Mouse (Mus musculus) forebrain, embryonic 16.5 days (tissue): Measurements from ENCODE around the gene Zfp1. TPM values are rescaled to one million over a fixed set of nuclear protein-coding genes. Genes with fewer than 3 reads are reported as not detected.

Experiments
- ATAC-seq: fragments of 200-750 bp; cut with Nextera tagmentation; 2 replicates; pipeline ENCODE4 v1.8.0; 2017; ENCODE audit warnings: mild to moderate bottlenecking, moderate library complexity
- H3K27ac ChIP-seq: fragments of 300-500 bp; sonication (generic); 2 replicates; pipeline ENCODE4 v1.5.1; 2014; ENCODE audit warnings: low read length, control low read depth
- H3K27me3 ChIP-seq: fragments of 300-500 bp; sonication (generic); replicated peaks from 2 replicates; pipeline ENCODE4 v1.6.1; 2014; ENCODE audit warnings: low read length; ENCODE audit not compliant: control insufficient read depth, insufficient read depth
- H3K36me3 ChIP-seq: fragments of 300-500 bp; sonication (generic); 2 replicates; pipeline ENCODE4 v1.6.1; 2014; ENCODE audit not compliant: control insufficient read depth, insufficient read depth
- H3K4me1 ChIP-seq: fragments of 300-500 bp; sonication (generic); replicated peaks from 2 replicates; pipeline ENCODE4 v1.6.1; 2014; ENCODE audit warnings: low read length; ENCODE audit not compliant: control insufficient read depth, insufficient read depth
- H3K4me2 ChIP-seq: fragments of 300-500 bp; sonication (generic); 2 replicates; pipeline ENCODE4 v1.6.1; 2014; ENCODE audit warnings: mild to moderate bottlenecking, low read length, control low read depth
- H3K4me3 ChIP-seq: fragments of 300-500 bp; sonication (generic); replicated peaks from 2 replicates; pipeline ENCODE4 v1.5.1; 2014; ENCODE audit warnings: mild to moderate bottlenecking, low read length, control low read depth
- H3K9ac ChIP-seq: fragments of 300-500 bp; sonication (generic); replicated peaks from 2 replicates; pipeline ENCODE4 v1.6.1; 2014; ENCODE audit warnings: low read depth, low read length, control low read depth
- H3K9me3 ChIP-seq: fragments of 300-500 bp; sonication (generic); 2 replicates; pipeline ENCODE4 v1.6.1; 2016; ENCODE audit warnings: low read length; ENCODE audit not compliant: control insufficient read depth
- WGBS: fragments of 180-500 bp; shearing (Covaris S2); extraction: QIAGEN DNeasy Blood & Tissue Kit; methylation state at CpG from one replicate; pipeline ENCODE4 v1.1.7; 2014; 5-methylcytosine and 5-hydroxymethylcytosine counted together
- polyA plus RNA-seq: library from polyadenylated mRNA; unstranded; fragments of >200 nt; fragmentation: Nextera tagmentation; extraction: Ambion mirVana; gene quantifications from 2 replicates; pipeline ENCODE4 v1.2.1, GENCODE M21; 2015

Gene Zfp1
- polyA plus RNA-seq = 32.5 and 35.7 TPM in 2 replicates

DNA sequence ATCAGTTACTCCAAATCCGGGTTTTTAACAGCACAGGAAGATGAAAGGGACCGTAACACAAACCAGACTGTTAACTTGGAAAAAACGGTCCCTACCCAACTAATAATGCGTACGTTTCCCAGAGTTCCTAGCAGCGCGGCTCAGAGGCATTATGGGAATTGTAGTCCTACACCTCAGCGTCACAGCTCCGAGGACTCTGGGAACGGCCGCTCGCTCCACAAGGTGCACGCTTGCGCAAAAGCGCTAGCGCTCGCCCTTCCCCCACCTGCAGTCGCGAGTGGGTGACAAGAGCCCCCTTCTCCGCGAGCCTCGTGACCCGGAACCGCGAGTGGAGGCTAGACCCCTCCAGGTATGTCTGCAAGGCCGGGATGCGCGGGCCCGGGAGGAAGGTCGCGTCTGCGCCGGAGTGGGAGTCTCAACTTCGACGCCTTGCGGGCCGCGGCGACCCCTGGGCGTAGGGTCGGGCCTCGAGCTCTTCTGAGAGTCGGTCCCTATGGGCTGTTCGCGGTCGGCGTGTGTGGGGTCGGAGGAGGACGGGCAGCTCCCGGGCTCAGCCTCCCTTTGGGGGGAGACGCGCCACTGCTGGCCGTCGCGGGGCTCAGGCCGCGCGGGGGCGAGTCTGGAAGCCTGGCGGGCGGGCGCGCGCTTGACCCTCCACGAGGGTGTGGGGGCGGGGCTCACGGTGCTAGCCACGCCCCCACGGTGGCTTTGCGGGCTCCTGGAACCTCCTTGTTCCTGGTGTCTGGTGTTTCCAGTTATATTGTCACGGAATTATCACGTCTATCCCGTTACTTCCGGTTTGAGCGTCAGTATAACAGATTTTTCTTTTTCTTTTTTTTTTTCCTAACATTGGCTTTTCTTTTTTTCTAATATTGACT lies at the start of gene Zfp1:
Gene Zfp1 (plus strand): TSS at position 138 of the 878 bp plus-strand sequence.
- H3K4me1 ChIP-seq = peaks cover 9% of the 10 kb centered on the region
- H3K4me3 ChIP-seq = peak within 1 kb of the TSS; percentile 60
- WGBS = under 1% methylated on average over 62 of the region's 75 CpGs
- H3K27ac ChIP-seq = peak within 1 kb of the TSS; percentile 90
- H3K9ac ChIP-seq = peak within 1 kb of the TSS; percentile 69
- no peaks in the 10 kb centered on the region for H3K9me3 ChIP-seq
- no peaks in the 10 kb centered on the region for H3K27me3 ChIP-seq
- peak within 1 kb of the TSS; percentile 62 for H3K4me2 ChIP-seq
- peak; percentile 99 for ATAC-seq
- H3K36me3 ChIP-seq = no peaks in the 10 kb centered on the region

DNA sequence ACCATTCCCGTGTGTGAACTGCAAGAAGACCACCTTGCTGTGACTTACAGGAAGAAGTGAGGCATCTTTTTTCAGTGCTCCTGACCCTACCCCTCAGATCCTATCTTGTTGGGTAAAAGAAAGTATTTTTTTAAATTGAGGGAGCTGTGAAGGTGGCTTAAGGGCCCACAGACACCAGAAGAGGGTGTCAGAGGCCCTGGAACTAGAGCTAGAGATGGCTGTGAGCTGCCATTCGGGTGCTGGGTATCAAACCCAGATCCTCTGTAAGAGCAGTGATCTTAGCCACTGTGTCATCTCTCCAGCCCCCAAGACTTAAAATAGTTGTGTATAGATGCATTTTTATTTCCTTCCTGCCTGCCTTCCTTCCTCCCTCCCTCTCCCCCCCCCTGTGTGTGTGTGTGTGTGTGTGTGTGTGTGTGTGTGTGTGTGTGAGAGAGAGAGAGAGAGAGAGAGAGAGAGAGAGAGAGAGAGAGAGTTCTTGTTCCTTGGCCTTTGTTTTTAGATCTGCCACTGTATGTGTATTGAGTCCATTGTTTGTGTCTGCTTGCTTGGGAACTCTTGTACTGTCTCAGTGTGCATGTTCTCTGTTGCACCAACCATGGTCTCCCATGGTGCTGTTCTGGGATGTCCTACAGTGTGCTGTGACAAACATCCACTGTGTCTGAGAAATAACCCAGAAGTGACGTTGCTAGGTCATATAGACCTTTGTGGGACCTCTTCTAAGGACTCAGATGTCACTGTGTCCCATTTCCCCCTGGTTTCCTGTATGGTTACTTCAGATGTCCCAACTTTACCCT lies 49.0 kb upstream of the Zfp1 start:
- Histone ChIP-seq H3K27me3 (no peaks in the 10 kb centered on the region), H3K36me3 (no peaks in the 10 kb centered on the region), H3K27ac (no peak overlapping the region), H3K4me3 (no peak overlapping the region), H3K4me1 (peaks cover 11% of the 10 kb centered on the region), H3K9me3 (no peaks in the 10 kb centered on the region), H3K4me2 (no peak overlapping the region), H3K9ac (no peak overlapping the region)
- no peak for ATAC-seq
- 86% methylated on average over 3 of the region's 3 CpGs for WGBS

- peaks cover 11% of the 10 kb centered on the region for H3K4me1 ChIP-seq
- H3K4me2 ChIP-seq = no peak overlapping the region
Observed at GRCm38 (mm10) chr8:111594951-111595350, 48.2 kb upstream of the Zfp1 start.

GRCm38 (mm10) chr8:111595712-111596484 lies 47.3 kb upstream of the Zfp1 start:
- H3K4me2 ChIP-seq = no peak overlapping the region
- no peak overlapping the region for H3K9ac ChIP-seq
- H3K9me3 ChIP-seq = no peaks in the 10 kb centered on the region
- peaks cover 11% of the 10 kb centered on the region for H3K4me1 ChIP-seq
- ATAC-seq = 0 out of 2 replicates have a peak, but pooled peaks have one; percentile 10
- 86% methylated on average over 15 of the region's 15 CpGs for WGBS
- no peaks in the 10 kb centered on the region for H3K27me3 ChIP-seq
- H3K36me3 ChIP-seq = no peaks in the 10 kb centered on the region
- no peak overlapping the region for H3K4me3 ChIP-seq
- no peak overlapping the region for H3K27ac ChIP-seq

More at GRCm38 (mm10) chr8:111594951-111595350, 48.2 kb upstream of the Zfp1 start:
- Histone ChIP-seq H3K9me3 (no peaks in the 10 kb centered on the region), H3K27me3 (no peaks in the 10 kb centered on the region), H3K9ac (no peak overlapping the region), H3K36me3 (no peaks in the 10 kb centered on the region), H3K27ac (no peak overlapping the region), H3K4me3 (no peak overlapping the region)
- ATAC-seq = no peak
- WGBS = 73% methylated on average over 2 of the region's 2 CpGs

GRCm38 (mm10) chr8:111596485-111596821 lies 46.7 kb upstream of the Zfp1 start:
- Histone ChIP-seq H3K27ac (no peak overlapping the region), H3K9me3 (no peaks in the 10 kb centered on the region), H3K36me3 (no peaks in the 10 kb centered on the region), H3K4me3 (no peak overlapping the region), H3K4me2 (no peak overlapping the region), H3K27me3 (no peaks in the 10 kb centered on the region), H3K4me1 (peaks cover 11% of the 10 kb centered on the region), H3K9ac (no peak overlapping the region)
- 69% methylated on average over 3 of the region's 3 CpGs for WGBS
- no peak for ATAC-seq

DNA sequence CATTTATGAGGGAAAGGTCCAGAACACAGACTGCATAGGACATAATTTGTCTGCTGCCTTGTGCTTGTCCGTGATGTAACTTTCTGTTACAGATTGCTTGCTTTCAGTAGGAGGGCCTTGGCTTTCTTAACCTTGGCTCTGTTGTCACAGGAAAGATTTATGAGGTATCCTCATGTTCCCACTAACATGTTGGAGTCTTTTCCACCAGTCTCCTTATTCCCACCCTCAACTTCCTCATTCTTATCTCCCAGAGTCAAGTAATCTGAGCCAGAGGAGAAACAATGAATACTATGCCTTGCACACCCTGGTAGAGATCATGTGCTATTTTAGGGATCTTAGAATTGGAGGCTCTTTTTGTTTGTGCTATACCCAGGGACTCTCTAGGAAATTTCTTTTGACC lies 45.9 kb upstream of the Zfp1 start:
- H3K9ac ChIP-seq = no peak overlapping the region
- H3K9me3 ChIP-seq = no peaks in the 10 kb centered on the region
- no peak overlapping the region for H3K4me2 ChIP-seq
- H3K27me3 ChIP-seq = no peaks in the 10 kb centered on the region
- no peak for ATAC-seq
- H3K4me1 ChIP-seq = peaks cover 10% of the 10 kb centered on the region
- no peak overlapping the region for H3K4me3 ChIP-seq
- H3K27ac ChIP-seq = no peak overlapping the region
- no peaks in the 10 kb centered on the region for H3K36me3 ChIP-seq
- 70% methylated on average over 1 of the region's 1 CpGs for WGBS

GRCm38 (mm10) chr8:111599707-111600444 lies 43.3 kb upstream of the Zfp1 start:
- H3K27ac ChIP-seq = no peak overlapping the region
- WGBS = 87% methylated on average over 9 of the region's 9 CpGs
- ATAC-seq = no peak
- no peak overlapping the region for H3K4me2 ChIP-seq
- no peaks in the 10 kb centered on the region for H3K27me3 ChIP-seq
- no peak overlapping the region for H3K4me3 ChIP-seq
- H3K9me3 ChIP-seq = no peaks in the 10 kb centered on the region
- H3K9ac ChIP-seq = no peak overlapping the region
- no peaks in the 10 kb centered on the region for H3K36me3 ChIP-seq
- H3K4me1 ChIP-seq = peaks cover 14% of the 10 kb centered on the region

DNA sequence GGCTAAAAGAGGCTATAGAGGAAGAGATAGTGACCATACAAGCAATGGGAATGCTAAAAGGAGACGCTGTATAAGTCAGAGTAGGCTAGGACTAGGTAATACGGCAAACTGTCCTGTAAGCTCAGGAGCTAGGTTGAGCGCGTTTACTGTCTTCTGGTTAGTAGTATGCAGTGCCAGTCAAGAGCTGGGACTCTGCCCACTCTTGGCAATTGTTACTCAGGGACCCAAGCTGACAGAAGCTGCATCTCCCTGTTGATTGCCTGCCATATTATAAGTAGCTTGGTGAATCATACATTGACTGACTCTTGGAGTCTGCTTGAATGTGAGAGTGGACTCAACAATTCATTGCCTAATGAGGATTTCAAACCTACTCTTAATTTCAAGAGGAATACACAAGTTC lies 41.2 kb upstream of the Zfp1 start:
- Histone ChIP-seq H3K36me3 (no peaks in the 10 kb centered on the region), H3K9me3 (no peaks in the 10 kb centered on the region), H3K9ac (no peak overlapping the region), H3K4me2 (no peak overlapping the region), H3K4me1 (peaks cover 8% of the 10 kb centered on the region; the same call in 1 of the 2 replicates), H3K27me3 (no peaks in the 10 kb centered on the region), H3K4me3 (no peak overlapping the region), H3K27ac (no peak overlapping the region)
- peak; percentile 43; the same call in 1 of the 2 replicates for ATAC-seq
- WGBS = 76% methylated on average over 4 of the region's 4 CpGs
